Mouse (Mus musculus) liver, adult 2 months (tissue): Measurements from ENCODE around the gene Fth1. TPM values are rescaled to one million over a fixed set of nuclear protein-coding genes. Genes with fewer than 3 reads are reported as not detected.

Experiments
- DNase-seq: peaks from one replicate; pipeline ENCODE4 v3.0.0-alpha.2; 2011; ENCODE audit warnings: low read depth, low spot score; ENCODE audit errors: extremely low read depth
- H3K27ac ChIP-seq: fragments of 200-500 bp; replicated peaks from 2 replicates; pipeline ENCODE4 v1.5.1; 2012; ENCODE audit warnings: low read depth, mild to moderate bottlenecking, control low read depth, inconsistent platforms, low read length; ENCODE audit not compliant: insufficient read depth
- H3K27me3 ChIP-seq: fragments of 200-500 bp; 2 replicates; pipeline ENCODE4 v1.6.1; 2012; ENCODE audit warnings: mild to moderate bottlenecking, moderate library complexity, low read length, inconsistent platforms; ENCODE audit not compliant: control insufficient read depth, insufficient read depth
- H3K36me3 ChIP-seq: fragments of 200-500 bp; 2 replicates; pipeline ENCODE4 v1.6.1; 2012; ENCODE audit warnings: low read length, inconsistent platforms; ENCODE audit not compliant: control insufficient read depth, insufficient read depth
- H3K4me1 ChIP-seq: fragments of 200-500 bp; 2 replicates; pipeline ENCODE4 v1.6.1; 2011; ENCODE audit warnings: low read length; ENCODE audit not compliant: control insufficient read depth, insufficient read depth
- H3K4me3 ChIP-seq: fragments of 200-500 bp; 2 replicates; pipeline ENCODE4 v1.5.1; 2011; ENCODE audit warnings: low read depth, mild to moderate bottlenecking, control low read depth, low read length, moderate library complexity; ENCODE audit not compliant: insufficient read depth
- H3K79me2 ChIP-seq: fragments of 200-500 bp; 2 replicates; pipeline ENCODE4 v1.6.1; 2012; ENCODE audit warnings: inconsistent platforms, mild to moderate bottlenecking, low read length, moderate library complexity; ENCODE audit not compliant: control insufficient read depth, insufficient read depth
- H3K9ac ChIP-seq: fragments of 200-500 bp; 2 replicates; pipeline ENCODE4 v1.6.1; 2012; ENCODE audit warnings: low read depth, mild to moderate bottlenecking, control low read depth, inconsistent platforms, low read length
- CTCF ChIP-seq: fragments of 200-500 bp; IDR thresholded peaks from 2 replicates; pipeline ENCODE4 v1.5.1; 2011; ENCODE audit warnings: low read depth, low read length, control low read depth
- POLR2A ChIP-seq: fragments of 200-500 bp; IDR thresholded peaks from 2 replicates; pipeline ENCODE4 v1.6.1; 2011; ENCODE audit warnings: low read length, control low read depth; ENCODE audit not compliant: insufficient read depth; ENCODE audit errors: extremely low read depth
- WGBS: fragments of 180-500 bp; shearing (Covaris S2); methylation state at CpG from one replicate; pipeline ENCODE4 v1.1.7; 2018; 5-methylcytosine and 5-hydroxymethylcytosine counted together
- polyA plus RNA-seq: library from polyadenylated mRNA; depleted of rRNA; stranded (reverse); fragments of >200 nt; gene quantifications from 2 replicates; pipeline ENCODE4 v1.2.3, GENCODE M21; 2012
- total RNA-seq: library from RNA; depleted of rRNA; stranded (reverse); fragments of >200 nt; gene quantifications from 2 replicates; pipeline ENCODE4 v1.2.3, GENCODE M21; 2014

Fth1 gene
- total and polyA plus RNA-seq, 2 experiments, result 1,154 to 7,340 TPM

DNA sequence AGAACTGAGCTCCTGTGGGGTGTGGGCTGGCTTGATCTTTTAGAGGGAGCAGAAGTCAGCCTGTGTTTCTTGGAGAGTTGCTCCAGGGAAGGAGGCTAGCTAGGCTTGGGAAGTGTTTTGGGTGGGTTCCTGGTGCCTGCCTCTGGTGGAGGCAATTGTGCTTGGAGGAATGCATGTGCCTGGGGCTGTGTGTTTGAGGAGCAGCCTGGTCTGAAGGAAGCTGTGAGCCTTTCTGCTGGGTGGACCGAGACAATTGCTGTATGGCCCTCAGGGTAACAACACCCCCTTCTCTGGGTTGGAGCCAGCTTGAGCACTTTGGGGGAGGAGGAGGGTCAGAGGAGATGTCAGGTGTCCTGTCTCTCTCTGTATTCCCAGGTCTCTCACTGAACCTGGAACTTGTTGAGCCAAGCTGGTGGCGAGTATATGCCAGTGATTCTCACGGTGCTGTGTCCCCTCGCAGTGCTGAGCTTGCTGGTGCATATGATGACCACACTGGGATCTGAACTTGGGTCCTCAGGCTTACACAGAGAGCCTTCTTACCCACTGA is 38.9 kb downstream of the Fth1 start:
- Histone ChIP-seq H3K4me3 (peak overlapping the region; percentile 69), H3K27ac (no peak overlapping the region), H3K4me1 (peaks cover 5% of the 10 kb centered on the region), H3K27me3 (no peaks in the 10 kb centered on the region), H3K79me2 (no peaks in the 10 kb centered on the region), H3K36me3 (no peaks in the 10 kb centered on the region), H3K9ac (peak overlapping the region; percentile 81)
- no peak for TF ChIP-seq POLR2A
- TF ChIP-seq CTCF, result no peak
- 84% methylated on average over 4 of the region's 4 CpGs for WGBS
- DNase-seq, result no peak

- H3K9ac ChIP-seq, result no peak overlapping the region
- H3K4me3 ChIP-seq, result no peak overlapping the region
- DNase-seq, result no peak
- no peaks in the 10 kb centered on the region for H3K27me3 ChIP-seq
- whole genome bisulfite sequencing, result 73% methylated on average over 2 of the region's 2 CpGs
- H3K36me3 ChIP-seq, result no peaks in the 10 kb centered on the region
- peak overlapping the region; percentile 12; the same call in 1 of the 2 replicates for H3K27ac ChIP-seq
- peaks cover 11% of the 10 kb centered on the region for H3K4me1 ChIP-seq
- H3K79me2 ChIP-seq, result no peaks in the 10 kb centered on the region
- TF ChIP-seq POLR2A, result no peak
Measured at GRCm38 (mm10) chr19:10021981-10022380, 41.6 kb downstream of the Fth1 start.

GRCm38 (mm10) chr19:10022414-10023303 is 42.3 kb downstream of the Fth1 start:
- 70% methylated on average over 5 of the region's 5 CpGs for WGBS
- H3K4me1 ChIP-seq, result peaks cover 11% of the 10 kb centered on the region
- no peak overlapping the region; the same call in 1 of the 2 replicates for H3K9ac ChIP-seq
- DNase-seq, result no peak
- peak overlapping the region; percentile 70 for H3K27ac ChIP-seq
- H3K27me3 ChIP-seq, result no peaks in the 10 kb centered on the region
- no peak for TF ChIP-seq POLR2A
- peak; percentile 47 for TF ChIP-seq CTCF
- H3K36me3 ChIP-seq, result no peaks in the 10 kb centered on the region
- H3K79me2 ChIP-seq, result no peaks in the 10 kb centered on the region
- no peak overlapping the region for H3K4me3 ChIP-seq

DNA sequence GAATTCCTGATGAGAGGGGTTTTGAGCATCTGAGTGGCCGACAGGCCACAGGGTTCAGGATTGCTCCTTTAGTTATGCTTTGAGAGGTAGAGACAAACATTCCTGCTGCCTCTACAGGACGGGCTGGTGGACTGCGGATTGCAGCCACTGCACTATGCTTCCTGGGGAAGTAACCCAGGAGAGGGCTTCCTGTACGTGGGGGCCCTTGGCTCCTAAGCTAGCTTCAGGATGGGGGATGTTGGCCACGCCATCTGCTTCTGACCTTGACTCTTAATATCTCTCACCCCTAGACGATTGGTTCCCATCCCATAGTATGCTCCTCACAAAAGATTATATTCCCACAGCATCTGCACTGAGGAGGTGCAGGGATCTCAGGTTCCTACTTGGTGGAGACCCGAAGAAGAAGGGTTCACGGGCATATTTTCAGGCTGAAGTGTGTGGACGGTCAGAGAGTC is 42.9 kb downstream of the Fth1 start:
- H3K36me3 ChIP-seq, result no peaks in the 10 kb centered on the region
- no peaks in the 10 kb centered on the region for H3K79me2 ChIP-seq
- TF ChIP-seq POLR2A (no peak), CTCF (0 out of 2 replicates have a peak, but pooled peaks have one; percentile 4)
- no peak for DNase-seq
- 68% methylated on average over 9 of the region's 9 CpGs for WGBS
- peak overlapping the region; percentile 70 for H3K27ac ChIP-seq
- no peak overlapping the region for H3K9ac ChIP-seq
- H3K27me3 ChIP-seq, result no peaks in the 10 kb centered on the region
- peaks cover 10% of the 10 kb centered on the region for H3K4me1 ChIP-seq
- H3K4me3 ChIP-seq, result no peak overlapping the region

DNA sequence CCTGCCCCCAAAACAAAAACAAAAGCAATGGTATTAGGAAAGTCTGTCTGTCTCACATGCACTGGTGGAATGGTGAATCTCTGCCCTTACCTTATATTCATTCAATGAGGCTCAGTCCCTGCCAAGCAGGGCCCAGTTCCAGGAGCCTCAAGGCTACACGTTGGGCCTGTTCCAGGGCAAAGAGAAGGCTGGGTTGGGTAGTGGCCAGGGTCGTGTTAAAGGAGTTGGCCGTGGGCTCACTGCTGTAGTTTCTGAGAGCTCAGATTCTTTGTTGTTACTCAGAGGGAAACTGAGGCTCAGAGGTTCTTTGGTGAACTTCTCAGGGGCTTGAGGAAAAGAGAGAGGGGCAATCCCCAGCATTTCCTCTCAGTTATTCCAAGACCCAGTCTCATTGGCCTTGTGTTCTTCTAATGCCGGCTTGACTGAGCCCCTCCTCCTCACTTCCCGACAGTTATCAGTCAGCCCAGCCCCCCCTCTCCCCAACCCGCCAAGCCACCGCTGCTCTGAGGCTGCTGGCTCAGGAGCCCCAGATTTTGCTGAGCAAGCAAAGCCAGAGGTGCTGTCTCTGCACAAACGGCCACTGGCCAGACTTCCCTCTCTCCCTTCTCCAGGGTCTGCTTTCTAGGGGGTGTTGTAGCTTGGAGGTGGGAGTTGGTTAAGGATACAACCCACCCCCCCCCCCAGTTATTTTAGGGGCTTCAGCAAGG is 44.9 kb downstream of the Fth1 start:
- Histone ChIP-seq H3K4me3 (no peak overlapping the region), H3K27ac (peak overlapping the region; percentile 28), H3K27me3 (no peaks in the 10 kb centered on the region), H3K36me3 (no peaks in the 10 kb centered on the region), H3K9ac (0 out of 2 replicates have a peak overlapping the region, but pooled peaks have one; percentile 4), H3K4me1 (peaks cover 10% of the 10 kb centered on the region), H3K79me2 (no peaks in the 10 kb centered on the region)
- DNase-seq, result peak; percentile 78
- no peak for TF ChIP-seq CTCF
- TF ChIP-seq POLR2A, result no peak
- under 1% methylated on average over 8 of the region's 8 CpGs for WGBS
